Mouse (Mus musculus) spleen, adult 12 weeks (tissue): ENCODE measurements at regions not wholly inside any gene's neighbourhood (a gene's known extent, or its start where the extent isn't known, plus 50 kb on each side); places are given as distances from the start of the nearest gene placed in this dataset.

Experiments used
- DNase-seq: peaks from one replicate; pipeline ENCODE4 v3.0.0; 2022; ENCODE audit warnings: low spot score

DNA sequence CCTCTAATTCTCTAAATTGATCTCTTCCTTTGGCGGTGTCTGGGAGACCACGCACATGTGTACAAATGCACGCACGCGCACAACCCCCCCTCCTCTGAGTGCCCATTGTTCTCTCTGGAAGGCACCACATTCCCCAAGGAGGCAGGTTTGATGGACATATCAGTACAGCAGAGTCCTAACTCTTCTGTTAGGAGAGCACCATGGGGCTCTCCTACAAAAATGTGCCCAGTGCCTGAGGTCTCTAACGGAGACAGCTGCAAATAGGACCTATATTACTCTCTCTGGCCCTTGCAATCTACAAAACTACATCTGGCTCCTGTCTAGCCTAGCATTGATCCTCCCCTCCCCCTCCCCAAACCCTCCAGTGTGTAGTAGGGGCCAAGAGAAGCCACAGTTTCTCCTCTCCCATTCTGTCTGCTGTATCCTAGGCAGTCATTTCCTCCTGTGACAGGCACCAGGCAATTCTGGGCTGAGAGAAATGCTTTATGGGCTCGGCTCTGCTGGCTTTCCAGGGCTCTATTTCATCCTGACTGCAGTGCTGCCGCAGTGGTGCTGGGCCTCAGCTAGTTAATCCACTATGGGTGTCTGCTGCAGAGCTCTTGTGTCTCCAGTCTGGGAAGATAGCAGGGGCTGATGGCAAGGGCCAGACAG, 340.6 kb downstream of the Rps24 start:
- no peak for DNase-seq

DNA sequence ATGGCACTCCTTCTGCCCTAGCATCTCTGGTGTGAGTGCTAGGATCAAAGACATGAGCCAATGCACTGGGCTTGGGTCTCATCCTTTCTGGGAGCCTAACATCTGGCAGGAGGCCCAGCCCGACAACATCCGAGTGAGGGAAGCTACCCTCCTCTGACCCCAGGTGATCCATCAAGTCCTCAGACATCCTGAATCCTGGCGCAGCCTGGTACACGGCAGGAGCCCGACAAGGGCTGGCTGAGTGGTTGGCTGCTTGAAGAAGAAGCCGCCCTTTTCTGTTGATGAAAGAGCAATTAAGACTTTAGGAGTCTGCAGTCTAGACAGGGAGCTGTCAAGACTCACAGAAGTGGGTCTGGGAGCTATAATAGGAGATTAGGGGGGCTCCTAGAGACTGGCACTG, 342.1 kb downstream of the Rps24 start:
- no peak for DNase-seq

DNA sequence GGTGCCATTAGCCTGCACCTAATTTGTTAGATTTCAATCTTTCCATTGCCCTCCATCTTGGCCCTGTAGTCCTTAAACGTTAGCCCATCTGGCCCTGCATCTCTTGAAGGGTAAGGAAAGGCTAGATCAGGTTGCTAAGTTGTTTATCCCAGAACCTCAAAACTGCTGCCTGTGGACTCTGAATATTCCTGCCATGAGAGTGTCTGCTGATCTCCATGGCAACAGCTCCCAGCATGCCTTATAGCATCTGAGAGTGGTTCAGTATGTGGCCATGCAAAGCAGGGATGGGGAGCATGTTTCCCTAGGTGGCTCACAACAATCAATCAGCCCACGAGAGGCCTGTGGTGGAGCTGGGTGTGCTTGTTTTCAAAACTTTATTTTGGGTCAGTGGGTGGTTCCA, 346.3 kb downstream of the Rps24 start:
- DNase-seq: no peak

DNA sequence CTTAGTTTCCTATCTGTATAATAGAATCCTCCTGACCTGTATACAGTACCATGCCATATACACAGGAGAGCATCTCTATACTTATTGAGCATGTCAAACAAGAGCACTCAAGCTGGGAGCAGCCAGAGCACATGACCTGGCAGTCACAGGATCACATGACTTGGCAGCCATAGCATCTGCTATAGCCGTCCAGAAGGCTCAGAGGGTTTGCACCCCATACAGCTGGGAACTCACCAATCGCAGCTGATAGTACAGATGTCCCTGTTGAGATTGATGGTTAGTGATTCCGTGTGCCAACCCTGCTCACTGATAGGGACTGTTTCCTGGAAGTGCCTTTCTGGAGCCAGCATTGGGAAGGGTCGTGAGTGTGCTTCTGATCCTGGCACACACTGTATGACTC, 351.3 kb downstream of the Rps24 start:
- DNase-seq: no peak

DNA sequence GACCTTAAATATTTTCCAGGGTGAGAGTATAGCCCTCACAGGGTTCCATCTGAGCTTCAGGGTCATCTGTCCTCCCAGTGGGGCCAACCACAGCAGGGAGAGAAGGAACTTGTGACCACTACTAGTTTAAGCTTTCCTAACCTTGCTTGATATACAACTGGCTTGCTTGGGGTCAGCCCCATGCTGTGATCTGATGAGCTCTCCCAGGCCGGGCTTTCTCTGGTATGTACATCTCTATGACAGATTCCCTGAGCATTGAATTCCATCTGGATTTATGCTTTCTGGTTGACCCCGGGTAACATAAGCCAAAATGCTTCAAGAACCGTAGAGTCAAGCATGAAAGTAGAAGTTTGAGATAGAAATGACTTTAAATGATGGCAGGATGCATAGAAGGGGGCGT, 352.1 kb downstream of the Rps24 start:
- DNase-seq: no peak

DNA sequence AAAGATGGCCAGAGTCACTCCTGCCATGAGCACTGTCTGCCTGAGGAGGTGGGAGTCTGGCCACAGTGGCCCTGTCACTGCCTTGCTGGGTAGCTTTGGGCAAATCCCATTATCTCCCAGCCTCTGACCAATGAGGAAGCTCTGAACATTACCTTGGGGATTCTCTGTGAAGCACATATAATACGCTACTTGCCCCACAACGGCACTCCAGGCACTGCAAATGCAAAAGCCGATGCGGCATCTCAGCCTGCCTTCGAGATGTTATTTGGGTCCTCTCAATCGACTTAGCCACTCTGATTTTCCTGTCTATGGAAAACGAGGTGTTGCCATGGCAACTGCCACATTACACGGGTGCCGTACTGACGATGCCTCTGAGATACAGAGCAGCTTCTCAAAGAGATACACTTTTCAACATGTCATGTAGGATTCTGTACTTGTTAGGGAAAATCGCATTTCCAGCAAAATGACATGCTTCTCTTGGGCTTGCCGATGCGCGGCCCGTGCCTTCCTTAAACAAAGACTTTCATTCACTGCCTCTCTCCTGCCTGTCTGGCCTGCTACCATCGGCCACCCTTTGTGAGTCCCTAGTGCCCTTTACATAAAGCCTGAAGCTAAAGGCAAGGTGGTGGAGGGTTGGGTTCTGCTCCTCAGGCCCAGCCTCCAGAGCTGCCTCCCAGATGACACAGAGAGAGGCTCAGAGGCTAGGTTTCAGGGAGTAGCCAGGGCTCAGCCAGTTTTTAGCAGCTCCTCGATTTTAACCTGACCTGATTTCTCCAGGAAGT, 355.0 kb downstream of the Rps24 start:
- no peak for DNase-seq

DNA sequence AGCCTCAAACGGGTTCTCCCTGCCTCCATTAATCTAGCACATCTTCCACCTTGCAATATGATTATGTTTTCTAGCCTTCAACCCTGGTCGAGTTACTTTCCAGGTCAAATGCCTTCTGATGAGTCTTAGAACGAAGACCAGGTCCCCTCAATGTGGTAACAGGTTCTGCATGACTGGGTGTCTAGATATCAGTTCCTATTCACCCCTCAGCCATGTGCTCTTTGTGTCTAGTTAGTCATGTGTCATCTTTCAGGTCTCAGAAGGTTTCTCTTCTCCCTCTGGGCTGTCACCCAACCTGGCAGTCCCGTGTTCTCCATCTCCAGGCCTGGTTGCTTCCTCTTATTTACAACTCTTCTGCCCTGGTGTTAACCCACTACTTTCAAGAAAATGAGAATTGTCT, 356.7 kb downstream of the Rps24 start:
- no peak for DNase-seq

DNA sequence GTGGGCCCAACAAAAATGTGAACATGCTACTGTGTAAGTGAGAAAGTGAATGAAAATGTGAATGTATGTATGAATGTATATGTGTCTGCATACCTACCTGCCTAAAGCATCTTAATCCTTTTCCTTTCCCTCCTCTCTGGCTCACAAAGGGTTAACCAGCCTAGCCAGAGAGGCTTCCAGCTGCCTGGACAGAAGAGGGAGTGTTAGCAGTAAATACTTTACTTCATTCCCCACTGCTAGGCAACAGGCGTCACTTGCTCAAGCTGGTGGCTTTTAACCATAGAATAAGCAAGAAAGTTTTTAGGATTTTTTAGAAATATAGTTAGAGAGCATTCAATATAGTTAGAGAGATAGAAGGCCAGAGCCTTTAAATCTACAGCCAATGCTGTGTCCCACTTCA, 363.6 kb downstream of the Rps24 start:
- no peak for DNase-seq

DNA sequence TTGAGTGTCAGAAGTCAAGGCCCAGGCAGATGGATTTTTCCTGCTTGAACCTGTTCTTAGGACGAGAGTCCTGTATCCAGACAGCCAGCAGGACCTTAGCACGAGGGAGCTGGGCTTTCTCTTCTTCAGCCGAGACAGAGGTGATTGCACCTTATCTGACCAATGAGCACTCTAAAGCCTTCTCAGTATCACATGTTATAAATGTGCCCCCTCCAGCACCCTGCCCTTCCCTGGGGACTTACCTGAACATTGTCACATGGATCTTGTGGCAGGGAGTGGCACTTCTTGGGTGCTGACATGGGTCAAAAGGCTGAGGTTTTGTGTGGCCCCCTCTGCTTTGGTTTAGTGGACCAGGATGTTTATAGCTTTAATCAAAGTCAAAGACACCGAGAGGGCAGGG, 367.5 kb downstream of the Rps24 start:
- DNase-seq: no peak

DNA sequence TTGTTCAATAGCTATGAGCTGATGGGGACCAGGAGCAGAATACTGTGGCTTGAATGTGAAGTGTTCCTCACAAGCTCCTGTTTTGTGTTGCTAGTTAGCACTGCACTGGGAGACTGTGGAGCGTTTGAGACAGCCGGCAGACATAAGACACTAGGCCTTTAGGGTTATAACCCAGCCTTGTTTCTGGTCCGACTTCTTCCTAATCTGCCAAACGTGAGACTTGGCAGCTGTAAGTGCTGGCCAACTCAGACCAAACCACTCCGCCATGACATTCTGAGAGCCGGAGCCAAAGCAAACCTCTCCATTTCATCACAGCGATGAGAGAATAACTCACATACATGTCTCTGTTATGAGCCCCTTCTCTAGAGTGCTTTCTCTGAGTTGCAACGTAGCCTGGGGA, 375.2 kb downstream of the Rps24 start:
- no peak for DNase-seq

DNA sequence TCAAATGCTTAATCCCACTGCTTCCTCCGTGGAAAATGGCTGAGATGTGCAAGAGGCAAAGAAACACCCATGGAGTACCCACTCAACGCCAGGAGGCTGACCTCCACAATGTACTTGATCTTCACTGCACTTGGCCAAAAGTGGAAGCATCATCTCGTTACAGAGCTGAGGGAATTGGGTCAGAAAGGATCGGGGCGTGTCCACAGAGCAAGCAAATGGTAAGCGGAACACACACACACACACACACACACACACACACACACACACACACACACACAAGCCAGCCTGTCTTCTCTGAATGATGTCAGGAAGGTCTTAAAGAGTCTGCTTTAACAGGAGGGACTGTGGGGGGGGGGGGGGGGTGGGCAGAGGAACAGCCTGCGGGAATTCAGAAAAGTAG, 375.7 kb downstream of the Rps24 start:
- no peak for DNase-seq

DNA sequence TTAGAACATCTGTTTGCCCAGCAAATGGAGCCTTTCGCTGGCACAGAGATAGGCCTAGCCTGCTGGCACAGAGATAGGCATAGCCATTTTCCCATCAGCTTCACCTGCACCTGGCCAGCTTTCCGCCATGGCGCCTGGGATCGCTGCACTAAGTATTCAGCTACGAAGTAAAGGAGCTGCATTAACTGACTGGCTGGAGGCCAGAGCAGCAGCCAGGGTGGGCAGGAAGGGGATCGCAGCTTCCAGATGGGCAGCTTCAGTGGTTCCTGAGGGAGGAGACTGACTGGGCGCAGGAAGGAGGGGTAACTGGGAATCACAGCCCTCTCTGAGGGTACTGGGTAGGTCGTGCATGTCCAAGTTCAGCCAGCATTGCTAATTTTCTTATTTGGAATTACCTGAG, 376.2 kb downstream of the Rps24 start:
- DNase-seq: no peak

DNA sequence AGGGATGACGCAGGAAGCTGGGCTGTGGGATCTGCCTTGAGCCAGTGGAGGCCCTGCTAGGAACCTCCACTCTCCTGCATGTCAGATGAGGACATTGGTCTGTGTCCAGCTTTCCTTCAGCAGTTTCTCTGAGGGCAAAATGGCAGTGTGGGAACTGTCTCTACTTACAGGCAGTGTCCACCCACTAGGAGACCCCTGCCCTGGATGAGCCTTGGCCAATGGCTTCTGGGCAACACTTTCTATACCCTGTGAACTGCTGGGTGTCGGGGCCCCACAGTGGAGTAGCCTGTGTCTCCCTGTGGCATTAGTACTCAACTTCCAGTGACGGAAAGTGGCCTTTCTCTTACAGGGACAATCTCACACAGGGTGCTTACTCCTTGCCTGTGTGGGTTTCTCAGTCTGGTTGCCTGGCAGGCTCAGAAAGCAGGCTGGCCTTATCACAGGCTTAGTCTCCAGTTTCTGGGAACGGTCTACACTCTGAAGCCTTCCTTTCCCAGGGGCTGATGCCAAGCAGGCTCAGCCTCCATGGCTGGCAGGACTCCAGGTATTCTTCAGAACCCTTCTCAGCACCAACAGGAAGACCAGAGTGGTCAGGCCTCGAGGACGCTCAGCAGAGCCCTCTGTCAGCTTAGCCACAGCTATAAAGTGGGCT, 378.8 kb downstream of the Rps24 start:
- DNase-seq: no peak

DNA sequence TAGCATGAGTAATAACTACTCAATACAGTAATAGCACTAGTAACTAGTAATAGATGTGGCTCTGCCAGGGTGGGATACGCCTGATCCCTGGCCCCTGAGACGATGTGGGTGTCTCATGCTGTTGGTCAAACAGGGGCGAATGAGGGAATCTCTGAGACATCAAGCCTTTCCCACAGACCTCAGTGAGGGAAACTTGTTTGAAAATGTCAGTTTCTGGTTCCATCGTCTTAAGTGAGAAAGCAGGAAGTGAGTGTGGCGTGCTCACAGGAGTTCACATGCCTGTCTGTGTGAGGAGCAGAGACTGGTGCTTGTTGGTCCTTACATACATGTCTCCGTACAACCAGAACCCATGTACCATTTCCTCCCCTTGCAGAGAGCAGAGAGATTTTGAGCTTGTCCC, 380.9 kb downstream of the Rps24 start:
- no peak for DNase-seq

DNA sequence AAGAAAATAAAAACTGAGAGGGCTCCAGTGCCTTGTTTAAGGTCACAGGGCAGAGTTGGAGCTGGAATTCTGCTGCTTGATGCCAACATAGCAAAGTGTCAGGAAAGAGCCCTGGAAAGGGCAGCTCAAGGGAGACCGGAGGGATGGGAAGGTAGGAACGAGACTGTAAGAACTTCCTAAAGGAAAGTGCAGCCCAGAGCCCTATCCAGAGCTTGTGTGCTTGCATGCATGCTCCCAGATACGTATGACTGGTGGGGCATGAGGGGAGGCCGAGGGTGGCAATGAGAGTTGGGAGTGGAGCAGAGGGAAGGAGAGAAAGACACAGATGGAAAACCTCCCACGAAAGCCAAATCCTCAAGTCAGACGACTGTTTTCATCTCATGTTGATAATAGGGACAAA, 381.8 kb downstream of the Rps24 start:
- DNase-seq: no peak

DNA sequence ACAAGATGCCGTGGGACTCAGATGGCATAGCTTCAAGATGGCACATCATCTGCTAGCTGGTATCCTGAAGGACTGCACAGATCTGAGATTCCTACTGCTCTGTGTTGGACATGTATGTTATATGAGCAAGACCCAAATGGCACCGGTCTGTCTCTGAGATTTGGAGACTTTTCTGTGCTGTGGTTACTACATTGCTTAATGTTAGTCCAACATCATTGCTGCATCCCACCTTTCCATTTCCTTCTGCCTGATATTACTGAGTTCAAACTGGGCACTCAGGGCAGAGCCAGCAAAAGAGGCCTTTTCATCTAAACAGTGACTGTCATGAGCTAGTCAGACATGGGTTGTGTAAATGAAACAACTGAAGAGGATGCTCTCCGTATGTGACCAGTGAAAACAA, 383.3 kb downstream of the Rps24 start:
- DNase-seq: no peak

DNA sequence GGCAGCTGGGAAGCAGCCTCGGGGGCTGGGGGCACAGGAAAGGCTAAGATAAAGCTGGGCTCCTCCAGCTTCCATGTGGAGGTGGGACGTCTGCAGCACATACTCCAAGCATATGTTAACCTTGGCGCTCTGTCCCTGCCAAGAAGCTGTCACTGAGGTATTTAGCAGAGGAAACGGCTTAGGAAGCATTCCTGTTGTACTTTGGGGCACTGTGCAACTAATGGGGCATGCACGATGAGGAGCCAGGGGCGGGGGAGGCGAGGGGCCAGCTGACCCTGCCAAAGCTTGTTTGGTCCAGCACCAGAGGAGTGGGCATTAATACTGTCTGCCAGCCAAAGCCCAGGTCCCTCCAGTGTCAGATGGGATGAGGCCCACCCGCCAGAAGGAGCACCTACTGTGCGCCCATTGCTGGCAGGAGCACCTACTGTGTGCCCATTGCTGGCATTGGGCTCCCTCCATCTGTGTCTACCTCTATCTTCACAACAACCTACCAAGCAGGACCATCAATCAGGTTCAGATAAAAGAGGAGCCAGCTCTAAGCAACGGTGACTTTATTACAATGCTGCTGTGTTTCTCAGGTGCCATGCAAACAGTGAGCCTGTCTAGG, 384.6 kb downstream of the Rps24 start:
- DNase-seq: no peak

DNA sequence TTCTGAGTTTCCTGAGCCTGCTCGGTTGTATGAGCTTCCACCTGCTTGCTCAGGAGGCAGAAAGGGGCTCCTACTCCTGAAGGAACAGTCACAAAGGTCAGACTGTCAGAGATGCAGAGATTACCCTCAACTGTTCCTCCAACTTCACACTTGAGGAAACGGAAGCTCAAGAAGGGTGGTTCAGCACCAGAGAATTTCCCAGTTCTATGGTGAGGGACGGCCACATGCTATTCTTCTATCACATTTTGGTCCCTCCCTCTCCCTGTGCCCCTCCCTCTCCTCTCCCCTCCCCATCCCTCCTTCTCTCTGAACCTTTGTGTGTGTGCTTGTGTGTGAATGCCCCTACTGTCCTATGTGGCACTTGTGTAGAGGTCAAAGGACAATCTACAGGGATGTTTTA, 386.0 kb downstream of the Rps24 start:
- DNase-seq: no peak

DNA sequence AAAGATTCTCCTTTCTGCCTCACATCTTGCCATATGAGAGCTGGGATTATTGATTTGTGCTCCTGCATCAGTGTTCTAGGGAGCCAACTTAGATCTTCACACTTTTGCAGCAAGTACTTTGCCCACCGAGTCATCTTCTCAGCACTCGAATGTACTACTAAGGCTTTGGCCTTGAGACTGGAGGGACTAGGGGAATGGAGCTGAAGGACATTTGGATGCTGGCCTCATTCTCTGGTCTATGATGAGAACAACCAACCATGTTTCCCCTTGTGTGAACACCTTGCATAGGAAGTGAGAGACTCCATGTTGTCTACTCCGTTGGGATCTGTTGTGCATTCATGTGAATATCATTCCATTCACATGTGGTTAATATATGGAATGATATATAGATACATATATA, 386.5 kb downstream of the Rps24 start:
- no peak for DNase-seq

DNA sequence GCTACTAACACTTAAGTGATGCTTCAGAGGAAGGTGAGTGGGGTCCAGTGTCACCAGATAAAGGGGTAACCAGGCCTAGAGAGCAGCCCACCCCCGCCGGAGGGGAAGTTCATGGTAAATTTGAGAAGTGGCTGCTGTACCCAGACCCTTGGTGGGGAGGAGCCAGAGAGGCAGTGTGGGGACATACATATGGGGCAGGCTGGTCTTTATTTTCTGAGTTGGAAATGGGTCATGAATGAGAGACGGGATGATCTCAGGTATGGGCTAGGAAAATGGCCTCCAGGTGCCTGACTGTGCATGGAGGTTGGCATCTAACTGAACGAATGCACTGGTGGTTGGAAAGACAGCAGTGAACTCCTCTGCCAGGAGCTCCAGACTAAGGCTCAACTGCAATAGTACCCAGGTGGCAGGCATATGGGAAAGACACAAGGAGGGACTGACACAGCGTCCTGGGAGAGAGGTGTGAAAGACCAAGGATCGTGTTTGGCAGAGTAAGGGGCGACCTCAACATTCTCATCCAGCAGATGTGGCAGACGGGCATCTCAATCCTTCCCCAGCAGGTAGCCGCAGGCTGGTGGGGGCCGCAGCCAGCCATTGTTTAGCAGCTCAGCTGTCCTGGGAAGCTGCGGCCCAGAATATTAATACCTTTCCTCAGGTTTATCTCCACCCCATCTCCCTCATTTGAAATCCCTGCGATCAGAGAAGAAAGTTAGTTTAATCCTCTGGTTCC, 387.7 kb downstream of the Rps24 start:
- DNase-seq: no peak

DNA sequence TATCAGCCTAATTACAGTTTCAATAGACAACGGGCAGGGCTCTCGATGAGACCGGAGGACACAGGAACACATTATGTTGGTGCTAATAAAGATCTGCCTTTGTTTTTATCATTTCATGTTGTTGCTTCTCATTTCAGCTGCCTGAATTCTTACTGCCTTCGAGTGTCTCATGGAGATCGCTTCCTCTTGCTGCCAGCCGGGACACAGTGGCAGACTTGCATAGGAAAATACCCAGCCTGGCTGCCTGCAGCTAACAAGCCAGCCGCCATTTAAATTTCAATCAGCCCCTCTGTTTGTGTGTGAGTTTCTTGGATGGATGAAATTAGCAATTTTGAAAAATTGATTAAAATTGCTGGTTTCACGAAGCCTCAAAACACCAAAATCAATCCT, 388.2 kb downstream of the Rps24 start:
- DNase-seq: no peak

DNA sequence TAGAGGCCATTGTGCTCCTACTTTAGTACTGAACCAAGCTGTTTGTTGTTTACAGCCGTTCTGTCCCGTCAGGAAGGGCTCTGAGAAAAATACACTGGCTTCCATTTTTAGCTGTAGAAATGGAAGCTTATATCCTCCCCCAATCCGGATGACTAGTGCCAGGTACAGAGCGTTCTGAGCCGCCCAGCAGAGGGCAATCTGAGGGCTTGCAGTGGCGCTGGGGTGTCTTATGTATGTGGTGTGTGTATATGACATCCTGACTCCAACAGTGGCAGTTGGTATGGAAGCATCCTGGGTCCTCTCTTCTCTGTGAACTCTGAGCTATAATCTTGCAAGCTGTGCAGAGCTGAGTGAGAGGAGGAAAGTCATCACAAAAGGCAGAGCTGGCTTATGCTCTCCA, 389.0 kb downstream of the Rps24 start:
- no peak for DNase-seq

DNA sequence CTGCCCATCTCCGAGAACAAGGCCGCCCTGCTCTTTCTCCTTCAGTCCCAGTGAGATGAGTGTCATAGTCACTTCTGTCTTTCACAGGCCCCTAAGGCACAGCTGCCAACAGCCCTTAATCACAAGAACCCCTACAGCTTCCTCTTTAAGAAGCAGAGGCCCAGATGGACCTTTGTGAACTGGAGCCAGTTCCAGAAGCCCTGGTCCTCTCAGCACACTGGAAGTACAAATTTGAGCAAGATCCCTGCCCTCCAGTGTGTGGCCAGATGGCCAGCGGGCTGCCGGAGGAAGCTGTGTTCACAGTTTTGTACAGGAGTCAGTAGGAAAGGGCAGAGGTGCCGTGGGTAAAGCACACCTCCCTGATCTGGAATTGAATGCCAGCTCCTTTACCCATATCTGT, 389.6 kb downstream of the Rps24 start:
- no peak for DNase-seq
